Mouse (Mus musculus): Measurements from ENCODE around the gene 1700067K01Rik.

1700067K01Rik gene

GRCm38 (mm10) chr8:84010625-84011611 lies 9.6 kb downstream of the 1700067K01Rik start:
- peak; percentile 82 for DNase-seq (ENCODE audit: low read depth, low spot score)

GRCm38 (mm10) chr8:84011705-84012498 lies 10.6 kb downstream of the 1700067K01Rik start, which contains the start of gene 2210011C24Rik:
Gene 2210011C24Rik (minus strand): TSS chr8:84012171.
- peak; percentile 48 for DNase-seq (ENCODE audit: low read depth, low spot score)

GRCm38 (mm10) chr8:84012499-84013165 lies 11.3 kb downstream of the 1700067K01Rik start:
- DNase-seq (ENCODE audit: low read depth, low spot score), result no peak

GRCm38 (mm10) chr8:84015833-84016232 lies 14.5 kb downstream of the 1700067K01Rik start:
- no peak for DNase-seq (ENCODE audit: low read depth, low spot score)

GRCm38 (mm10) chr8:84019738-84020137 lies 18.4 kb downstream of the 1700067K01Rik start:
- no peak for DNase-seq (ENCODE audit: low read depth, low spot score)

- no peak for DNase-seq (ENCODE audit: low read depth, low spot score)
Measured at GRCm38 (mm10) chr8:84021096-84021495, 19.8 kb downstream of the 1700067K01Rik start, which contains the start of gene Palm3. Gene Palm3 (plus strand): TSS chr8:84021471.

GRCm38 (mm10) chr8:84021569-84021968 lies 20.3 kb downstream of the 1700067K01Rik start:
- DNase-seq (ENCODE audit: low read depth, low spot score), result no peak

- DNase-seq (ENCODE audit: low read depth, low spot score), result no peak
Measured at GRCm38 (mm10) chr8:84023085-84023484, 21.8 kb downstream of the 1700067K01Rik start.

GRCm38 (mm10) chr8:84023631-84024030 lies 22.3 kb downstream of the 1700067K01Rik start:
- DNase-seq (ENCODE audit: low read depth, low spot score), result no peak

- DNase-seq (ENCODE audit: low read depth, low spot score), result peak; percentile 79
Measured at GRCm38 (mm10) chr8:84024171-84024570, 22.9 kb downstream of the 1700067K01Rik start.

- peak; percentile 65 for DNase-seq (ENCODE audit: low read depth, low spot score)
Measured at GRCm38 (mm10) chr8:84025863-84026262, 24.6 kb downstream of the 1700067K01Rik start.

GRCm38 (mm10) chr8:84027449-84027848 lies 26.1 kb downstream of the 1700067K01Rik start:
- DNase-seq (ENCODE audit: low read depth, low spot score), result peak; percentile 50

- no peak for DNase-seq (ENCODE audit: low read depth, low spot score)
Measured at GRCm38 (mm10) chr8:84029272-84029671, 28.0 kb downstream of the 1700067K01Rik start.

GRCm38 (mm10) chr8:84032777-84033176 lies 31.5 kb downstream of the 1700067K01Rik start:
- DNase-seq (ENCODE audit: low read depth, low spot score), result no peak

GRCm38 (mm10) chr8:84038015-84038414 lies 36.7 kb downstream of the 1700067K01Rik start:
- no peak for DNase-seq (ENCODE audit: low read depth, low spot score)

GRCm38 (mm10) chr8:84039050-84039449 lies 37.7 kb downstream of the 1700067K01Rik start:
- peak; percentile 88 for DNase-seq (ENCODE audit: low read depth, low spot score)

- DNase-seq (ENCODE audit: low read depth, low spot score), result peak; percentile 91
Measured at GRCm38 (mm10) chr8:84042066-84042947, 41.0 kb downstream of the 1700067K01Rik start, which contains the start of gene Il27ra. Gene Il27ra (minus strand): TSS chr8:84042589.

GRCm38 (mm10) chr8:84042948-84043342 lies 41.6 kb downstream of the 1700067K01Rik start:
- no peak for DNase-seq (ENCODE audit: low read depth, low spot score)

- DNase-seq (ENCODE audit: low read depth, low spot score), result no peak
Measured at GRCm38 (mm10) chr8:84044103-84044502, 42.8 kb downstream of the 1700067K01Rik start.

- DNase-seq (ENCODE audit: low read depth, low spot score), result peak; percentile 43
Measured at GRCm38 (mm10) chr8:84044900-84045299, 43.6 kb downstream of the 1700067K01Rik start, which contains the start of gene Rln3. Gene Rln3 (minus strand): TSS chr8:84045000.

Measured in CD4-positive, CD25-positive, alpha-beta regulatory T cell, adult 2 months (primary cell).